Mouse (Mus musculus) left cerebral cortex, adult 2 months (tissue): ENCODE measurements around the gene Ypel2. TPM values are rescaled to one million over a fixed set of nuclear protein-coding genes. Genes with fewer than 3 reads are reported as not detected.

Source experiments
- DNase-seq, 2 experiments: peaks; one replicate each; pipeline ENCODE4 v3.0.0; 2021 to 2022; ENCODE audit warnings: low spot score in 2 of 2, mixed read lengths in 1 of 2; ENCODE audit errors: extremely low spot score in 1 of 2
- H3K27ac ChIP-seq: fragments of 200-600 bp; 2 replicates; pipeline ENCODE4 v1.8.1; 2022
- H3K4me3 ChIP-seq: fragments of 200-600 bp; 2 replicates; pipeline ENCODE4 v1.8.1; 2022
- CTCF ChIP-seq: fragments of 200-600 bp; IDR thresholded peaks from 2 replicates; pipeline ENCODE4 v1.8.1; 2022; ENCODE audit warnings: antibody characterized with exemption, mild to moderate bottlenecking, moderate library complexity
- intact Hi-C: fragments of 180-260 bp; cut with DNase I; formaldehyde crosslinking; loops from one replicate; pipeline ENCODE4 v1.15.1; 2025
- total RNA-seq, 2 experiments: library from RNA; stranded (reverse); gene quantifications; 2 replicates each; pipeline ENCODE4 v1.2.3; 2021

The Ypel2 gene
- total RNA-seq, 2 experiments from 2014 or later, result 42.8 to 45.5 TPM

GRCm38 (mm10) chr11:86971057-86971753, 22.3 kb downstream of the Ypel2 start:
- Histone ChIP-seq H3K4me3 (no peak overlapping the region), H3K27ac (no peak overlapping the region)
- TF ChIP-seq CTCF, result no peak
- DNase-seq, result no peak
- intact Hi-C loops, result no loop called here

DNA sequence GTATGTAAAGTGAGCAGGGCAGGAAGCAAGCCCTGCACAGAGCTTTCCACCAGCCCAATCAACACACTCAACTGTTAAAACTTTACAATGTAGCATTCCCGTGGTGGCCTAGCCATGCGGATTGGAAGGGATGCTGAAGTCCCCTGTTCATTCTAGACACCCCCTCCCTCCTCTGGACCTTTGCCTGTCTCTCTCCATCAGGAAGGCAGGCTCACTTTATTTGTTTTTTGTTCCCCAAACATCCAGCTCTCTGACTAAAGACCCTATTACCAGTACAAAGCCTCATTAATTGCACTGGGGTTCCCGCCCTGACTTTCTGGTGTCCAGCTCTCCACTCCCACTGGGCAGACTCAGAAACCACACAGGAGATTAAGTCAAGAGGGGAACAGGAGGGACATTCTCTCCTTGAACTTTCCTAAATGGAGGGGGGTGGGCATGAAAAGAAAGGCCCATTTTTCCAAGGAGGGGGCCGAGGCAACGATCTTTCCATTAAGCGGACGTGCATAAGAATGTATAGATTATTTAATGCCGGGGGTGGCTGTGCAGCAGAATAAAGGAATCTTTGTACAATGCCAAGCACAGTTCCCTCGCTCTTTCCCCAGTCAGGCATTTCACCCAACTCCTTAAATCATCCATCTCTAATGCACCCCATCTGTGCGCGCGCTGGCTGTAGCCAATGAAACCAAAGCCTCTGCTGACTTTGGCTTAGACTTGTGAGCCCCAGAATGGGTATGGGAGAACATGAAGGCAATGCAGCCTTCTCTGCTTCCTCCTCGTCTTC, 24.3 kb downstream of the Ypel2 start:
- Histone ChIP-seq H3K27ac (no peak overlapping the region), H3K4me3 (no peak overlapping the region)
- no peak for TF ChIP-seq CTCF
- DNase-seq, result no peak
- intact Hi-C loops, result no loop called here

DNA sequence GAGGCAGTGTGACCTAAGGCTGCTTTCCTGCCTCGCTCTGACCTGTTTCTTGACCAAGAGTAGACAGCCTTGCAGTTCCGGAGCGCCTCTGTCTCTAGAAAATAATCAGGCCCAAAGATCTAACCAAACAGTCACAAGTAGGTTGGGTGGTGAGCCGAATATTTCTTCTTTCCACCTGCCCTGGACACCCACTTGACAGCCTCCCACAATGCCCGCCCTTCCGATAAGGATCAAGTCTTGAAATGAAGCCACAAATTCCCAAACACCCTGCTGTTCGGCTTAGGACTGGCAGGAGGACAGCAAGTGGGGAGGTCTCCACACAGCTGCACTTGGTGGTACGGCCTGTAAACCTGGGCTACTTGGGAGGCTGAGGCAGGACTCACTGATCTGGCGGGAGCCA, 26.0 kb downstream of the Ypel2 start:
- no peak for TF ChIP-seq CTCF
- no peak overlapping the region for H3K27ac ChIP-seq
- intact Hi-C loops, result no loop called here
- no peak overlapping the region for H3K4me3 ChIP-seq
- no peak for DNase-seq

- no peak overlapping the region for H3K4me3 ChIP-seq
- no peak overlapping the region for H3K27ac ChIP-seq
- TF ChIP-seq CTCF, result no peak
- intact Hi-C loops, result no loop called here
- DNase-seq, result no peak
These were observed 26.8 kb downstream of the Ypel2 start for GRCm38 (mm10) chr11:86966696-86967095.

- no peak for DNase-seq
- intact Hi-C loops, result no loop called here
- no peak overlapping the region for H3K4me3 ChIP-seq
- no peak overlapping the region for H3K27ac ChIP-seq
- TF ChIP-seq CTCF, result no peak
These were observed 28.4 kb downstream of the Ypel2 start for GRCm38 (mm10) chr11:86965079-86965478.

DNA sequence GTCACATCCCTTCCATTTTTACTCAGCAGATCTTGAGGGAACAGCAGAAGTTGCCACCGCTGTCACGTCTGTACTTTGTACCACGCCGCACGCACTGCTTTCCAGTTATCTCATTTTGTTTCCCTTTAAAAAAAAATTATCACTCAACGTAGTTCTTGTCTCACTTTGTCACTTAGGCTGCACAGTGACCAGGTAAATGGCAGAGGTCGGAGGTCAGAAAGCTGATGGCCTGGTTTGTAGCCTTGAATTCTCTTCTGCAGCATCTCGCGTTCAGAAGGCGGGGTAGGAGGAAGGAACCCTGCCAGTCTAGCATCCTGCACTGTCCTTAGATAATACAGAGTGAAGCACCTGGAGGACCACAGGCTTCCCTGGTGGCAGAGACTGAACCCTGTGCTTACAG, 29.8 kb downstream of the Ypel2 start:
- H3K27ac ChIP-seq, result peak overlapping the region; percentile 91
- no peak overlapping the region for H3K4me3 ChIP-seq
- intact Hi-C loops, result no loop called here
- no peak for TF ChIP-seq CTCF
- no peak for DNase-seq

- intact Hi-C loops, result no loop called here
- H3K27ac ChIP-seq, result peak overlapping the region; percentile 91
- H3K4me3 ChIP-seq, result no peak overlapping the region
- no peak for TF ChIP-seq CTCF
- no peak for DNase-seq
These were observed 30.5 kb downstream of the Ypel2 start for GRCm38 (mm10) chr11:86963027-86963426.

DNA sequence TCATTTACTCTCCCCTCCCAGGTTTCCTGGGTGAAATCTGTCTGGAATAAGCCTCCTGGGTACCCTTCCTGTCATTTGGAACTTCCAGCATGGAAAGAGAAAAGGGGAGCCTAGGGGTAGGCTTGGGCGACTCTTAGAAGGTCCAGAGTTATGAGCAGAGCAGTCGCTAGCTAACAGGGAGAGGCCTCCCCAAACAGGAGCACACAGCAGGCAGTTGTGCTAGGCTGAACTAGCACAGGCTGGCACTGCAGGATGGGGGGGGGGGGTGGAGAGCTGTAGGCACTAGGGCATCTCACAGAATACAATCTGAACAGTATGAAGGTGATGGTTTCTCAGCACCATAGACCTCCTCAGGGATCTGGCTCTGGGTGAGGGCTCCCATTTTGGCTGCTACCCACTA, 31.1 kb downstream of the Ypel2 start:
- Histone ChIP-seq H3K4me3 (no peak overlapping the region), H3K27ac (peak overlapping the region; percentile 91)
- DNase-seq, result no peak
- intact Hi-C loops, result no loop called here
- no peak for TF ChIP-seq CTCF

DNA sequence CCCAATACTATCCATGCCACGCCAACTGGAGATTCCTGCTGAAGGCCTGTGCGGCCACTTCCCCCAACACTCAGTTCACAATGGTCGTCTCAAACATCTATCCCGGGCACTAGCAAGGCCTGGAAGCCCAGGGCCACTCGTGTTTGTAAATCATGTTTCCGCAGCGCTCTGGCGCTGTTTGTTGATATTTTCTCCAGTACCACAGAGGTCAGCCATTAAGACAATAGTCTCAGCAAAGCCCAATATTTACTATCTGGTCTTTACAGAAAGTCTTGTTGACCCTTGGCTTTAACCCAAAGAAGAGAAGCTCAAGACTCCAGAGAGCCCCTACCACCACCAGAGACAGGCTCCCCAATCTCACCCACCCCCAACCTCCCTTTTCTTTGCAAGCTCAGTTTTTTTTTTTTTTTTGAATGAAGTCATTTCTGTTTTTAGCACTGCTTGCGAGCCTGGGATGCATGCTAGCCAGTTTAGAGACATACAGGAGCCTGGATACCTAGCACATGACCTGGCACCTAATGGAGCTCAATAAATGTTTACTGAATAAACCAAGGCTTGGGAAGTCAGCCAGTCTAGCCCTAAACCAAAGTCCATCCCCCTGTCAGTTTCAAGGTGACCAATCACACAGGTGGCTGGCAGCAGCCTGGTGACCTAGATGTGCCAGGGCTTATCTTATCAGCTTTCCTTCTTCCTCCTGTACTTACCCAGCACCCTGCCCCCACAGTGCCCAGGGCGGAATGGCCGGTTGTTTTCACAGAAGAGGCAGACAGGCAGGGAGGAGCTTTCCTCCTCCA, 31.8 kb downstream of the Ypel2 start:
- peak overlapping the region; percentile 91 for H3K27ac ChIP-seq
- H3K4me3 ChIP-seq, result no peak overlapping the region
- intact Hi-C loops, result no loop called here
- no peak for DNase-seq
- no peak for TF ChIP-seq CTCF

DNA sequence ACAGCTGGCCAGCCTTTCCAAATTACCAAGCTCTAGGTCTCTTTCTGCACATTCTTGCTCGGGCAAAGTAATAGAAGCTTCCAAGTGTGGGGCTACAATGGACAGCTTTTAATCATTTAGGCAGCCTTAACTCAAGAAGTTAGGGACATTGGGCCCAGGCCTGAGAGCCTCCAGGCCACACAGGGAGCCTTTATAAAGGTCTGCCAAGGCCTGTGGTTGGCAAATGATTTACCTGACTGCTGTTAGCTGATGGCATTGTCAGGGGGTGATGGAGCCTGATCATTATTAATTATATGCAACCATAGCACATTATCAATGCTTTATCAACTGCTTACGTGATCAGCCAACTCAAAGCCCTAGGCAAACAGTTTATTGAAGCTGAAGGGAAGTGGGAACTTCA, 33.2 kb downstream of the Ypel2 start:
- no peak for DNase-seq
- no peak for TF ChIP-seq CTCF
- Histone ChIP-seq H3K27ac (no peak overlapping the region; the same call in 1 of the 2 replicates), H3K4me3 (no peak overlapping the region)
- intact Hi-C loops, result no loop called here

DNA sequence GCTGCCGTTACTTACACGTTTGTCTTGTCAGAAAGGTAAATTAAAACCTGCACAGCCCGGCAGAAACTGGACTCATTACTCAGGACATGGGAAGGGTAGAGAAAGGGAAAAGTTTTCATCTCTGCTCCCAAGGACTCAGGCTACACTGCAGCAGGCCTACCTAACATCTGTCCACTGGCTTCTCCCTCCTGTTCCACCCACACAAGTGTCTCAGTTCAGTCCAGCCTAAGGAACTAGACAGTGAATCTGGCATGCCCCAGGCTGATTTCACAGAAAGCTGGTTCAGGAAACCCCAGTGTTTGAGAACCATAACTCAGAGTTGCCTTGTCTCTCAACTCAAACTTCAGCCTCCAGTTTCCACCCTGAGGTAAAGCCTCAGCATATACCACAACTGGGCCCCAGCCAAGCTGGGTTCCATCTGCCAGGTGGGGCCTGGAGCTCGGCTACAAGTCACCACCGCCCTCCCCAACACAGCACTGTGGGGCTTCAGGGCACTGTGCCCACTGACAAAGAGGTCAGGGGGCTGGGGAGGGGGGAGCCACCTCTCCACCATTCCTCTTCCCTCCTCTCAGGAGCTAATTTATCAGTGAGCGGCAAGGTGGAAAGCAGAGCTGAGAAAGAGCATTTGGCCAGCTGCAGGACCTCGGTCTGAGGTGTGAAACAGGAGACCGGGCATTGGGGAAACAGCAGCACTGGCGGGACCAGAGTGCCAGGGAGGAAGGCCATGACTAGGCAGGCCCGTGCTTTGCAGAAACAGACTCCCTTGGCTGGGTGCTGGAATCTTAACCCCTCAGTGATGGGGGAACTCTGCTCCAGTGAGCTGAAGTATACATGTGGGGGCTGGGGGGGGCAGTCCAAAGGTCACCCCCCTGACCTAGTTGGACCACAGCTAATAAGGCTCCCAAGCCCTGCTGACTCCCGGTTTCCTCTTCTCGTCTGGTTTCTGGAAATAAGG, 34.5 kb downstream of the Ypel2 start:
- no peak overlapping the region for H3K4me3 ChIP-seq
- peak overlapping the region; percentile 75 for H3K27ac ChIP-seq
- TF ChIP-seq CTCF, result no peak
- intact Hi-C loops, result loop anchor here (5.0 kb wide), 1 partner anchor 42 kb away; no protein-coding TSS in a partner anchor
- DNase-seq, result no peak
